Mouse (Mus musculus) CH12.LX (cell line): ENCODE data around the gene Tmem164.

Experiments used
- CHD2 ChIP-seq: IDR thresholded peaks from 2 replicates; pipeline ENCODE4 v1.6.1; 2011; ENCODE audit warnings: low read length, improper control_type of control experiment
- CTCF ChIP-seq, 2 experiments: IDR thresholded peaks in 1 of 2; conservative IDR thresholded peaks in 1 of 2; 2 replicates each; pipeline ENCODE4 v1.5.1; 2011 to 2012; ENCODE audit warnings: low read depth in 2 of 2, low read length in 2 of 2, improper control_type of control experiment in 1 of 2, inconsistent platforms in 1 of 2, mild to moderate bottlenecking in 1 of 2, moderate library complexity in 1 of 2
- E2F4 ChIP-seq: IDR thresholded peaks from 2 replicates; pipeline ENCODE4 v1.6.1; 2011; ENCODE audit warnings: low read depth, low read length, improper control_type of control experiment; ENCODE audit not compliant: insufficient replicate concordance
- EP300 ChIP-seq: IDR thresholded peaks from 2 replicates; pipeline ENCODE4 v1.6.1; 2011; ENCODE audit warnings: low read length, improper control_type of control experiment
- MEF2A ChIP-seq: IDR thresholded peaks from 2 replicates; pipeline ENCODE4 v1.6.1; 2014; ENCODE audit warnings: low read depth, mild to moderate bottlenecking, inconsistent platforms, low read length, improper control_type of control experiment, borderline replicate concordance
- SIN3A ChIP-seq: IDR thresholded peaks from 2 replicates; pipeline ENCODE4 v1.6.1; 2012; ENCODE audit warnings: low read length, improper control_type of control experiment, inconsistent platforms
- USF2 ChIP-seq: conservative IDR thresholded peaks from 2 replicates; pipeline ENCODE4 v1.6.1; 2011; ENCODE audit warnings: low read depth, low read length, improper control_type of control experiment

DNA sequence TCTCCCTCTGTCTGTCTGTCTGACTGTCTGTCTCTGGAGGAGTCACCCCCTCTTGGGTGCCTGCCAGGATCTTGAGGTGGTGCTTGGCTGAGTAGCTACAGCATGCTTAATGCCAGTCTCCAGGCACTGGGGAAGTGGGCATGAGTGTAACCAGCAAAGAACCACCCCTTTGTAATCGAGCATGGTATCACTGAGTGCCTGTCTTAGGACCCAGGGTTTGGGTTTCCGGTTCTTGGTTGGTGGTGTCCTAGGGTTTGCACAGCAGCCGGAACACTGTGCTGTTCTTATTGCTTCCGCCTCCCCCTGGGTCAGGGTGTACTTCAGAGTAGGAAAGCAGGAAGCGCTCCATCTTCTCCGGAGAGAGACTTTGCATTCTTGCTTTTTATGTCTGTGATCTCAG is 124.9 kb downstream of the Tmem164 start:
- TF ChIP-seq MEF2A = no peak
- no peak for TF ChIP-seq CTCF (conservative IDR thresholded peaks at IDR 0.05 in 1 of 2, IDR thresholded peaks at IDR 0.05 in 1 of 2; ENCODE audit: low read depth in 2 of 2, low read length in 2 of 2)
- TF ChIP-seq CHD2 = no peak
- TF ChIP-seq USF2 = no peak
- no peak for TF ChIP-seq E2F4
- TF ChIP-seq SIN3A = no peak
- TF ChIP-seq EP300 = no peak
